Mouse (Mus musculus): ENCODE results near the gene Thra. TPM values are rescaled to one million over a fixed set of nuclear protein-coding genes. Genes with fewer than 3 reads are reported as not detected.

The Thra gene
- polyA plus RNA-seq, 1 experiment from 2014 or later = 122 TPM

- peak overlapping the region; percentile 43 for H3K4me3 ChIP-seq
- no peaks in the 10 kb centered on the region for H3K9me3 ChIP-seq
- peak overlapping the region; percentile 66 for H3K9ac ChIP-seq
- no peaks in the 10 kb centered on the region for H3K36me3 ChIP-seq
- WGBS = 2% methylated on average over 25 of the region's 25 CpGs
- H3K4me1 ChIP-seq (replicated peaks) = peaks cover 63% of the 10 kb centered on the region
- peak; percentile 16; the same call in 1 of the 2 replicates for ATAC-seq (ENCODE audit: low FRiP score)
- H3K4me2 ChIP-seq = peak overlapping the region; percentile 89
- H3K27ac ChIP-seq = peak overlapping the region; percentile 48; the same call in 1 of the 2 replicates
- no peaks in the 10 kb centered on the region for H3K27me3 ChIP-seq
Measured at GRCm38 (mm10) chr11:98789219-98789807, 48.9 kb downstream of the Thra start.

DNA sequence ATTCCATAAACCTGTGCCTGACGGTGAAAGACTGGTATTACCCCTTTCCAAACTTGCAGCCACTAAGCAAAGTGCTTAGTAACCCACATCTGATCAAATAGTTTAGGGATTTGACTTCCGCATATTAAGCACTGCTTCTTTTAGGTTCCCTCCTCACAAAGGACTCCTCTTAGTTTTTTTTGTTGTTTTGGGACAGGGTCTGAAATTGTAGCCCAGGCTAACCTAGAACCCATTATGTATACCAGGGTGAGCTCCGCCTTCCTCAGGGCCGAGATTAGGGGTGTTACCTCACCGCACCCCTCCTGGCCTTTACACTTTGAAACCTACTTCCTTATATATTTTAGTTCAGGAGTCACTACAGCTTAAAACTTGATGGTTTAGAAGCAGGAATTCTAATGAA, 49.4 kb downstream of the Thra start:
- H3K36me3 ChIP-seq = no peaks in the 10 kb centered on the region
- H3K4me2 ChIP-seq = peak overlapping the region; percentile 89
- H3K9ac ChIP-seq = peak overlapping the region; percentile 66
- H3K9me3 ChIP-seq = no peaks in the 10 kb centered on the region
- WGBS = 48% methylated on average over 5 of the region's 5 CpGs
- ATAC-seq (ENCODE audit: low FRiP score) = no peak
- H3K27me3 ChIP-seq = no peaks in the 10 kb centered on the region
- no peak overlapping the region for H3K27ac ChIP-seq
- peaks cover 63% of the 10 kb centered on the region for H3K4me1 ChIP-seq (replicated peaks)
- H3K4me3 ChIP-seq = peak overlapping the region; percentile 43

DNA sequence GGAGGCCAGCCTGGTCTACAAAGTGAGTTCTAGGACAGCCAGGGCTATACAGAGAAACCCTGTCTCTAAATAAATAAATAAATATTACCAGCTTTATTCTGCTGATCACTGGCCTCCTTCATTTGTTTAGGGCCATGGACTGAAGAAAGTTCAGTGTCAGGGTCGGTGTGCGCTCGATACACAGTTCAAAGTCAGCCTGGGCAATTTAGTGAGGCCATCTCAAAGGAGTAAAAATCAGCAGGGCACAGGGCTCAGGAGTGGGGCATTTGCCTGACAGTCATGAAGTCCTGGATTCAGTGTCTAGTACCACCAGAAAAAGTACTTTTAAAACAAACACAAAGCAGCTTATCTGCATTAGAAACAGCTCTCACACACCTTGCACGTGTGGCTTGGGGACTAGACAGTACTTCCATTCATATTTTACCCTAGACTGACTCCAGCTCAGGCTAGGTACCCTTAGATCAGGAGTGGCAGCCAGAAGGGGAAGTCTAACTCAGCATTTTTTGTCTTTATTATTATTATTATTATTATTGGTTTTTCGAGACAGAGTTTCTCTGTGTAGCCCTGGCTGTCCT, 50.3 kb downstream of the Thra start:
- no peak overlapping the region for H3K9ac ChIP-seq
- H3K27ac ChIP-seq = no peak overlapping the region
- WGBS = 85% methylated on average over 5 of the region's 5 CpGs
- H3K4me2 ChIP-seq = no peak overlapping the region
- H3K4me1 ChIP-seq (replicated peaks) = peaks cover 56% of the 10 kb centered on the region
- H3K4me3 ChIP-seq = no peak overlapping the region
- no peak for ATAC-seq (ENCODE audit: low FRiP score)
- no peaks in the 10 kb centered on the region for H3K27me3 ChIP-seq
- H3K36me3 ChIP-seq = no peaks in the 10 kb centered on the region
- no peaks in the 10 kb centered on the region for H3K9me3 ChIP-seq

GRCm38 (mm10) chr11:98791448-98791847, 51.0 kb downstream of the Thra start:
- Histone ChIP-seq H3K9me3 (no peaks in the 10 kb centered on the region), H3K4me1 (replicated peaks) (peaks cover 49% of the 10 kb centered on the region), H3K36me3 (no peaks in the 10 kb centered on the region), H3K27ac (no peak overlapping the region), H3K4me2 (no peak overlapping the region), H3K4me3 (no peak overlapping the region), H3K27me3 (no peaks in the 10 kb centered on the region), H3K9ac (no peak overlapping the region)
- WGBS = 69% methylated on average over 1 of the region's 1 CpGs
- ATAC-seq (ENCODE audit: low FRiP score) = no peak

DNA sequence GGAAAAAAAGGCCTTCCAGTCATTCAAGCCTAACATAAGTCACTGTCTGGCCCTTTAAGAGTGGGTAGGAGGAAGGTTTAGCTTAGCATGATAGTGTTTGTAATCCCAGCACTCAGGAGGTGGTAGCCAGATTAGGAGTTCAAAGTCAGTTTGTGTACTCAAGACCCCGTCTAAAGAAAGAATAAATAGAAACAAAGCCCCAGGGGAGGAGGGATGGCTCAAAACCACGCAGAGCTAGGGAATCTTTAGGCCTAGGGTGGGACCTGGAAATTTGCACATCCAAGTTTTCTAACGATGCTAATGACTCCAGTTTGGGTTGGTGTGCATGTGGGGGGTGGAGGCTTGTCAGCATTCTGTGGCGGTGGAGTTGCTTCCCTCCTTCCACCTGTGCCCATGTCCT, 51.6 kb downstream of the Thra start:
- no peaks in the 10 kb centered on the region for H3K9me3 ChIP-seq
- H3K36me3 ChIP-seq = no peaks in the 10 kb centered on the region
- H3K27ac ChIP-seq = no peak overlapping the region
- no peak overlapping the region for H3K4me3 ChIP-seq
- peaks cover 43% of the 10 kb centered on the region for H3K4me1 ChIP-seq (replicated peaks)
- no peak for ATAC-seq (ENCODE audit: low FRiP score)
- H3K4me2 ChIP-seq = no peak overlapping the region
- no peaks in the 10 kb centered on the region for H3K27me3 ChIP-seq
- 10% methylated on average over 4 of the region's 4 CpGs for WGBS
- H3K9ac ChIP-seq = no peak overlapping the region; the same call in 1 of the 2 replicates

DNA sequence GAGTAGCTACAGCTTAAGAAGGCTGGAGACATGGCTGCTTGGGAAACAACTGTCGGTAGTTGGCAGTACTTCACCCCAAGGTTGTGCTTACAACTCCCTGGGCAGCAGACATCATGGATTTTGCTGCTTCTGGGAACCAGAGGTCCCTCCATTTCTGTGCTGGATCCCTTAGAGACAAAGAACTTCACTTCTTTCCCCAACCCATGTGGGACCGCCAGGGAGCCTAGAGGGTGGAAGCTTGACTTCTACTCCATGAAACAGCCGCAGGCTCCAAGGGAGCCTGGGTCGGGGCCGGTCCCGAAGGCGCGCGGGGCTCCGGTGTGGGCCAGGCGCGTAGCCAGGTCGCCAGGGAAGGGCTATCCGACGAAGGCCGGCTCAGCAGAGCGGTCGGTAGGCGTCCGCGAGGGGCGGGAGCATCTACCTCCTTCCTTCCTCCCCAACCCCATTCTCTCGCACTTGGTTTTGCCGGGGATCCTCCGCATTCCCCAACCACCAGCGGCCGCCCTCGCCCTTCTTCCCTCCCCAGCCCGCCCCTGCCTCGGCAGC, 54.1 kb downstream of the Thra start:
- Histone ChIP-seq H3K9ac (peak overlapping the region; percentile 100), H3K9me3 (no peaks in the 10 kb centered on the region), H3K27me3 (no peaks in the 10 kb centered on the region), H3K4me1 (replicated peaks) (peaks cover 49% of the 10 kb centered on the region), H3K4me3 (peak overlapping the region; percentile 100), H3K27ac (peak overlapping the region; percentile 100), H3K36me3 (peaks cover 6% of the 10 kb centered on the region), H3K4me2 (peak overlapping the region; percentile 99)
- under 1% methylated on average over 20 of the region's 30 CpGs for WGBS
- peak; percentile 65 for ATAC-seq (ENCODE audit: low FRiP score)

DNA sequence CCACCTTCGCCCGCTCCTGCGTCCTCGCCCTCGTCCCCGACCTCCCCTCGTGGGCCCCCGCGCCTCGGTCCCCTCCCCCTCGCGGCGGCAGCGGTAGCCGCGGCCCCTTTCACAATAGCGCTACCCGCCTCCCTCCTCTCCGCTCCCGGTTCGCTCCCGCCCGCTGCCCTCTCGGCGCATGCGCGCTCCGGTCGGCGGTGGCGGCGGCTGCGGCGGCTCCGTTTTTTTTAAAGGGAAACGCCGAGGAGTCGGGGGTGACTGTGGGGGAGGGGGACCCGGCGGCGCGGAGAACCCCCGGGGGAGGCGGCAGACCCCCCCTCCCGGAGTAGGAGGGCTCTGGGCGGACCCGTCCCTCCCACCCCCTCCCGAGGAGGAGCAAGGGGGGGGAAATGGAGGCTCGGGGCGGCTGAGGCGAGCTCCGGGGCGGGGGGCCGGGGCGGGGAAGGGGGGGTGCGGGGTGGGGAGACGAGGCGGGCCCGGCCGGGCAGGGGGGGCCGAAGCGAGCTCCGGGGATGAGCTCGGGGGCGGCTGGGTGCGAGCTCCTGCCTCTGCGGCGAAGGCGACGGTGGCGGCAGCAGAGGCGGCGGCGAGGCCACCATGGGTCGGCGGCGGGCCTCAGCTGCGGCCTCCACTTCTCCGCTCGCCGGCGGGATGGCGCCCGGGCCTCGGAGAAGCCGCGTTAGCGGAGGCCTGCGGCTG, 54.7 kb downstream of the Thra start, which contains the start of gene Msl1:
TSS of gene Msl1 (plus strand) at position 502 of the 699 bp plus-strand sequence.
- Histone ChIP-seq H3K9me3 (no peaks in the 10 kb centered on the region), H3K4me1 (replicated peaks) (peaks cover 45% of the 10 kb centered on the region), H3K27ac (peak within 1 kb of the TSS; percentile 100), H3K27me3 (no peaks in the 10 kb centered on the region), H3K4me3 (peak within 1 kb of the TSS; percentile 100), H3K9ac (peak within 1 kb of the TSS; percentile 100), H3K36me3 (peaks cover 12% of the 10 kb centered on the region), H3K4me2 (peak within 1 kb of the TSS; percentile 99)
- 1% methylated on average over 67 of the region's 89 CpGs for WGBS
- peak; percentile 44; the same call in 1 of the 2 replicates for ATAC-seq (ENCODE audit: low FRiP score)

GRCm38 (mm10) chr11:98795714-98796514, 55.5 kb downstream of the Thra start:
- peak overlapping the region; percentile 99 for H3K4me2 ChIP-seq
- peak overlapping the region; percentile 100 for H3K4me3 ChIP-seq
- under 1% methylated on average over 59 of the region's 74 CpGs for WGBS
- H3K36me3 ChIP-seq = peaks cover 19% of the 10 kb centered on the region
- no peaks in the 10 kb centered on the region for H3K27me3 ChIP-seq
- H3K9me3 ChIP-seq = no peaks in the 10 kb centered on the region
- peak overlapping the region; percentile 100 for H3K27ac ChIP-seq
- H3K4me1 ChIP-seq (replicated peaks) = peaks cover 50% of the 10 kb centered on the region
- peak overlapping the region; percentile 100 for H3K9ac ChIP-seq
- peak; percentile 56 for ATAC-seq (ENCODE audit: low FRiP score)

DNA sequence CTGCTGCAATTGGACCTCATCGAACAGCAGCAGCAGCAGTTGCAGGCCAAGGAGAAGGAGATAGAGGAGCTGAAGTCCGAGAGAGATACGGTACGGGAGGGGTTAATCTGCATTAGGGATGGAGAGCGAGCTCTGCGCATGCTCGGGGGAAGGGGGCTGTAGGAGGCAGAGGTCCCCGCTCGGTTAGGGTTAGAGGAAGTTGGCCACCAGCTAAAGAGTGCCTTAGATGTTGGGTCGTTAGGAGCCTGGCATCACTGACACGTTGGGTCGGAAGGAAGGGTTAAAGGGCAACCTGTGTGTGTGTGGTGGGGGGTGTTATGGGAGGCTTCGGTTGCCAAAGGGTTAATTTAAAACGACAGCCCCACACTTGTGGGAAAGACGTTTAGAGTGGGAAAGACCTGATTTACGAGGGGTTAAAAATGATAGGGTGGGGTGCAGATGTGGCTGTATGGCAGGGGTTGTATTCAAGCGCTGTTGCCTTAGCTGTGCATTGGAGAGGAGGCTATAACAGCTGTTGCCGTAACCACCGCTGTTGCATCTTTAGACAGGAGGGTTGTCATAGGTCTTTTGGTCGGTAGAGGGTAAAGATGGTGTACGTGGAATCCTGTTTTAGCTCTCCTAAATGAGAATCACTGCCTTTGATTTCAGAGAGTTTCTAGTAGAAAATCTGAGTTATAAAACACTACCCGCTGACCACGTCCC, 56.2 kb downstream of the Thra start:
- Histone ChIP-seq H3K4me1 (replicated peaks) (peaks cover 54% of the 10 kb centered on the region), H3K27me3 (no peaks in the 10 kb centered on the region), H3K4me2 (peak overlapping the region; percentile 99), H3K9me3 (no peaks in the 10 kb centered on the region), H3K36me3 (peaks cover 27% of the 10 kb centered on the region), H3K9ac (peak overlapping the region; percentile 100), H3K27ac (peak overlapping the region; percentile 100), H3K4me3 (peak overlapping the region; percentile 100)
- ATAC-seq (ENCODE audit: low FRiP score) = peak; percentile 57
- 3% methylated on average over 23 of the region's 23 CpGs for WGBS

- Histone ChIP-seq H3K4me2 (peak overlapping the region; percentile 99), H3K4me1 (replicated peaks) (peaks cover 51% of the 10 kb centered on the region), H3K4me3 (peak overlapping the region; percentile 100), H3K27ac (peak overlapping the region; percentile 100), H3K27me3 (no peaks in the 10 kb centered on the region), H3K36me3 (peaks cover 33% of the 10 kb centered on the region), H3K9me3 (no peaks in the 10 kb centered on the region), H3K9ac (peak overlapping the region; percentile 100)
- 7% methylated on average over 5 of the region's 5 CpGs for WGBS
- ATAC-seq (ENCODE audit: low FRiP score) = no peak
Measured at GRCm38 (mm10) chr11:98797306-98797705, 56.9 kb downstream of the Thra start.

DNA sequence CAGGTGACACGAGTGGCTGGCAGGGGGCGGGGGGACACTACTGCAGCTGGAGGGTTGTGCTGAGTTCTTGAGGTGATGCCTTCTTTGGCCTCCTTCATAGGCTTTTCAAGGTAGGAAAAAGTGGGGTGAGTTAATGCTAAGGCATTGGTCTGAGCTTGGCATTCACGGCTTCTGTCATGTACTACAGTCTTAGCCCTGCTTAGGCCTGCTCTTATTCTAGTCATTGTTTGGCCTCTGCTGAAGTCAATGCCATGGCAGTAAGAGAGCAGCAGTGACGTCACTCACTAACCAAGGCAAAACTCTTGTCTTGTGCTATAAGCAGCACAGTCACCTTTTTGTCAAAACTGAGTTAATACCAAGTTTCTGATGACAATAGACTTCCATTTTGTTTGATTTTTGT, 57.5 kb downstream of the Thra start:
- Histone ChIP-seq H3K27me3 (no peaks in the 10 kb centered on the region), H3K4me1 (replicated peaks) (peaks cover 47% of the 10 kb centered on the region), H3K9ac (peak overlapping the region; percentile 100), H3K4me3 (peak overlapping the region; percentile 100), H3K4me2 (peak overlapping the region; percentile 99), H3K36me3 (peaks cover 39% of the 10 kb centered on the region), H3K9me3 (no peaks in the 10 kb centered on the region), H3K27ac (peak overlapping the region; percentile 100; the same call in 1 of the 2 replicates)
- no peak for ATAC-seq (ENCODE audit: low FRiP score)
- WGBS = 45% methylated on average over 4 of the region's 4 CpGs

Measured in hindbrain, embryonic 13.5 days (tissue).